Mouse (Mus musculus): Measurements from ENCODE around the gene Parvb. TPM values are rescaled to one million over a fixed set of nuclear protein-coding genes. Genes with fewer than 3 reads are reported as not detected.

Gene Parvb
- total RNA-seq, 2 experiments from 2014 or later = 33.2 to 42.1 TPM

- peak; percentile 60 for DNase-seq
Observed at GRCm38 (mm10) chr15:84324870-84325553, 93.2 kb downstream of the Parvb start.

- DNase-seq = no peak
Observed at GRCm38 (mm10) chr15:84325736-84326135, 93.9 kb downstream of the Parvb start.

GRCm38 (mm10) chr15:84328870-84329269, 97.0 kb downstream of the Parvb start:
- DNase-seq = no peak

- no peak for DNase-seq
Observed at GRCm38 (mm10) chr15:84329940-84330339, 98.1 kb downstream of the Parvb start.

GRCm38 (mm10) chr15:84331066-84331612, 99.3 kb downstream of the Parvb start:
- DNase-seq = no peak

GRCm38 (mm10) chr15:84336281-84336817, 104.5 kb downstream of the Parvb start:
- no peak for DNase-seq

GRCm38 (mm10) chr15:84337599-84337998, 105.8 kb downstream of the Parvb start:
- no peak for DNase-seq

GRCm38 (mm10) chr15:84340926-84341325, 109.1 kb downstream of the Parvb start:
- DNase-seq = no peak

GRCm38 (mm10) chr15:84348769-84349168, 116.9 kb downstream of the Parvb start:
- DNase-seq = no peak

- DNase-seq = no peak
Observed at GRCm38 (mm10) chr15:84349915-84350738, 118.3 kb downstream of the Parvb start.

- no peak for DNase-seq
Observed at GRCm38 (mm10) chr15:84351342-84351741, 119.5 kb downstream of the Parvb start.

- DNase-seq = no peak
Observed at GRCm38 (mm10) chr15:84351915-84352844, 120.3 kb downstream of the Parvb start.

- DNase-seq = no peak
Observed at GRCm38 (mm10) chr15:84355081-84355480, 123.2 kb downstream of the Parvb start.

- DNase-seq = no peak
Observed at GRCm38 (mm10) chr15:84364746-84365145, 132.9 kb downstream of the Parvb start.

Other genes with a start within 250 kb of the Parvb start
- under 1 TPM in 1 of 2 experiments, not detected in 1; 0.67 TPM for gene Efcab6, start 166.7 kb upstream of the Parvb start, total RNA-seq (2021)
- 10 to 100 TPM in 1 of 2 experiments, 1 to 10 TPM in 1; 6.7 to 12.4 TPM for gene Sult4a1, start 126.3 kb upstream of the Parvb start, total RNA-seq (2021)
- gene Pnpla5, start 108.9 kb upstream of the Parvb start, total RNA-seq (2021) = under 1 TPM; 0.12 to 0.18 TPM
- gene Pnpla3, start 64.2 kb upstream of the Parvb start, total RNA-seq (2021) = 10 to 100 TPM; 47.6 to 65.6 TPM
- gene Samm50, start 39.8 kb upstream of the Parvb start, total RNA-seq (2021) = 100 to 1,000 TPM; 240 to 293 TPM
- gene Parvg, start 92.0 kb downstream of the Parvb start, total RNA-seq (2021) = 1 to 10 TPM; 3.6 to 4.4 TPM
- 1 to 10 TPM; 1.8 to 3.2 TPM for gene Shisal1, start 215.1 kb downstream of the Parvb start, total RNA-seq (2021)

Data from adrenal gland, postnatal 10 days (tissue).